Mouse (Mus musculus): ENCODE measurements at regions not wholly inside any gene's neighbourhood (a gene's known extent, or its start where the extent isn't known, plus 50 kb on each side); places are given as distances from the start of the nearest gene placed in this dataset.

DNA sequence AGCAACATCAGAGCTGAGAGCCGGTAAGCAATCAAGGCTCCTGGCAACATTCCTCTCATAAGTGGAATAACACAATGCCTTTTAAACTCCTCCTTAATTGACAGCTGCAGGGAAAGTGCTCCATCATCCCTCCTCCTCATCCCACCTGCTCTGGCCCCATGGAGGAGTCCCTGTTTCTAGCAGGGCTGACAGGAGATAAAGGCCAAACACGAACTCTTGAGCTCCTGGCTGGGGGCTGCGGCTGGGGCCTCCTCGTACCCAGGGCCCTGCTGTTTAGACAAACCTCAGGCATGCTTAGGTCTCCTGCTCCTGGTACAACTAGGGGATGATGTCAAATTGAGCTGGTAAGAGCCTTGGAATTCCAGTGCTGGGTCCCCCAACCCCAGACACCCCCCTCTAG, 66.2 kb upstream of the Podxl start:
- TF ChIP-seq POLR2A (IDR thresholded peaks at IDR 0.05; ENCODE audit: borderline replicate concordance, extremely low read depth, insufficient read depth, insufficient read length, poor library complexity, severe bottlenecking) (no peak), CTCF (IDR thresholded peaks at IDR 0.05; ENCODE audit: borderline replicate concordance, extremely low read depth, insufficient read depth, insufficient read length) (no peak)
